Mouse (Mus musculus): ENCODE data around the gene Ikzf4.
"Not testable (repeated sequence)": the region's sequence is repeated elsewhere in the genome, so short reads cannot be mapped to it uniquely, and the experiment has no call there.

- TF ChIP-seq POLR2A (IDR thresholded peaks at IDR 0.05; ENCODE audit: control insufficient read depth, low read depth, low read length); CTCF (IDR thresholded peaks at IDR 0.05; ENCODE audit: control insufficient read depth, insufficient read depth, insufficient replicate concordance, low read depth, low read length): not testable (repeated sequence)
These were observed 26.6 kb downstream of the Ikzf4 start for GRCm38 (mm10) chr10:128619148-128619547.

Data from testis, adult 2 months (tissue).